Mouse (Mus musculus) splenic B cell, adult 2 months (primary cell): ENCODE measurements at regions not wholly inside any gene's neighbourhood (a gene's known extent, or its start where the extent isn't known, plus 50 kb on each side); places are given as distances from the start of the nearest gene placed in this dataset.

Source experiments
- DNase-seq: peaks from one replicate; pipeline ENCODE4 v3.0.0-alpha.2; 2011; ENCODE audit warnings: low read depth, low spot score
- H3K27me3 ChIP-seq: 2 replicates; pipeline ENCODE4 v1.6.1; 2012; ENCODE audit warnings: mild to moderate bottlenecking, low read length, moderate library complexity, mixed read lengths; ENCODE audit not compliant: control insufficient read depth, poor library complexity, insufficient read depth, severe bottlenecking
- H3K36me3 ChIP-seq: 2 replicates; pipeline ENCODE4 v1.6.1; 2012; ENCODE audit warnings: mild to moderate bottlenecking, low read length, moderate library complexity, mixed read lengths; ENCODE audit not compliant: control insufficient read depth, poor library complexity, insufficient read depth, severe bottlenecking

- Histone ChIP-seq H3K27me3 (no peaks in the 10 kb centered on the region), H3K36me3 (no peaks in the 10 kb centered on the region)
- DNase-seq, result no peak
These were observed 158.1 kb downstream of the Qrsl1 start for GRCm38 (mm10) chr10:43743188-43744120.

GRCm38 (mm10) chr10:43745931-43746630 lies 155.5 kb downstream of the Qrsl1 start:
- no peaks in the 10 kb centered on the region for H3K27me3 ChIP-seq
- peak; percentile 74 for DNase-seq
- H3K36me3 ChIP-seq, result no peaks in the 10 kb centered on the region

- no peak for DNase-seq
- Histone ChIP-seq H3K27me3 (no peaks in the 10 kb centered on the region), H3K36me3 (no peaks in the 10 kb centered on the region)
These were observed 154.9 kb downstream of the Qrsl1 start for GRCm38 (mm10) chr10:43746631-43747001.

GRCm38 (mm10) chr10:43747541-43747940 lies 154.0 kb downstream of the Qrsl1 start:
- Histone ChIP-seq H3K27me3 (no peaks in the 10 kb centered on the region), H3K36me3 (no peaks in the 10 kb centered on the region)
- DNase-seq, result no peak

- no peaks in the 10 kb centered on the region for H3K36me3 ChIP-seq
- DNase-seq, result no peak
- H3K27me3 ChIP-seq, result no peaks in the 10 kb centered on the region
These were observed 153.2 kb downstream of the Qrsl1 start for GRCm38 (mm10) chr10:43748300-43748699.

GRCm38 (mm10) chr10:43749496-43750110 lies 151.9 kb downstream of the Qrsl1 start:
- no peak for DNase-seq
- no peaks in the 10 kb centered on the region for H3K36me3 ChIP-seq
- no peaks in the 10 kb centered on the region for H3K27me3 ChIP-seq

- no peak for DNase-seq
- Histone ChIP-seq H3K27me3 (no peaks in the 10 kb centered on the region), H3K36me3 (no peaks in the 10 kb centered on the region)
These were observed 151.1 kb downstream of the Qrsl1 start for GRCm38 (mm10) chr10:43750401-43750800.

- Histone ChIP-seq H3K27me3 (no peaks in the 10 kb centered on the region), H3K36me3 (no peaks in the 10 kb centered on the region)
- DNase-seq, result peak; percentile 59
These were observed 150.7 kb downstream of the Qrsl1 start for GRCm38 (mm10) chr10:43750854-43751253.

GRCm38 (mm10) chr10:43751881-43752675 lies 149.5 kb downstream of the Qrsl1 start:
- Histone ChIP-seq H3K27me3 (no peaks in the 10 kb centered on the region), H3K36me3 (no peaks in the 10 kb centered on the region)
- peak; percentile 86 for DNase-seq

- DNase-seq, result no peak
- Histone ChIP-seq H3K36me3 (no peaks in the 10 kb centered on the region), H3K27me3 (no peaks in the 10 kb centered on the region)
These were observed 144.5 kb downstream of the Qrsl1 start for GRCm38 (mm10) chr10:43756881-43757565.

GRCm38 (mm10) chr10:43758124-43759025 lies 143.2 kb downstream of the Qrsl1 start:
- DNase-seq, result no peak
- Histone ChIP-seq H3K27me3 (no peaks in the 10 kb centered on the region), H3K36me3 (no peaks in the 10 kb centered on the region)

- Histone ChIP-seq H3K27me3 (no peaks in the 10 kb centered on the region), H3K36me3 (no peaks in the 10 kb centered on the region)
- no peak for DNase-seq
These were observed 142.2 kb downstream of the Qrsl1 start for GRCm38 (mm10) chr10:43759186-43759905.

GRCm38 (mm10) chr10:43759906-43760281 lies 141.7 kb downstream of the Qrsl1 start:
- H3K36me3 ChIP-seq, result no peaks in the 10 kb centered on the region
- no peak for DNase-seq
- no peaks in the 10 kb centered on the region for H3K27me3 ChIP-seq
